Mouse (Mus musculus) layer of hippocampus, adult 9-10 months (tissue): Measurements from ENCODE around the gene P4hb.
"Not testable (repeated sequence)": the region's sequence is repeated elsewhere in the genome, so short reads cannot be mapped to it uniquely, and the experiment has no call there.

Experiments
- DNase-seq: peaks from one replicate; pipeline ENCODE4 v3.0.0; 2022; ENCODE audit warnings: low spot score

Gene P4hb

DNA sequence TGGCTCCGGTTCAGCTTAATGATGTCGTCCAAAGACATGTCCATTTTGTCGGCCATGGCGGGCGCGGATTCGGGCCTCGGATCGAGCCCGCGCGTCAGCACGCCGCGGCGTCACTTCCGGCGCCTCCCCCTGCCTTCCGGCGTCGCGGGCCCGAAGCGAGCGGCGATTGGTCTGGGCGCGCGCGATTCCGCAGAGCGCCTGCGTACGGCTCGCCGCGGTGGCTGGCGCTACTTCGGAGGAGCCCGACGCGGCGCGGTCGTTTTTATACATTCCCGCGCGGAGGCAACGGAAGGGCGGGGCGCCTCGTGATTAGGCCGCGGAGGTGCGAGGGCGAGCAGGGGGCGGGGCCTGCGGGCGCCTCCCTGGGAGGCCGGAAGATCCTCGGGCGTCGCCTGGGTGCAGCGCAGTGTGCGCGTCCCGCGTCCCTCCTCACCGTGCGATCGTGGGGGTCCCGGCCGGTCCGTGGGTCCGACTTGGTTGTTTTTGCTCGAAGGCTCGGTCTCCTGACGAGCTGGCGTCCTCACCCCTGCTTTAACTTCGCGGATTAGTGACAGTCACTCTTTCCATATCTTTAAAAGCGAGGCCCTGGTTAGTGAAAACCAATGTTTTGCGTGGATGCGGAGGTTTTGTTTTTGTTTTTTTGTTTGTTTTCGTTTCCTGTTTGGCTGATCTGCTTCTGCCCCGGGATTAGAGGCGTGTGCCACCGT lies 25.4 kb upstream of the P4hb start, which contains the start of the genes Alyref and Anapc11:
Alyref (minus strand) TSS at position 83 of the 707 bp plus-strand sequence.
Anapc11 (plus strand) TSS at position 139 of the 707 bp plus-strand sequence.
- DNase-seq, result peak; percentile 50

DNA sequence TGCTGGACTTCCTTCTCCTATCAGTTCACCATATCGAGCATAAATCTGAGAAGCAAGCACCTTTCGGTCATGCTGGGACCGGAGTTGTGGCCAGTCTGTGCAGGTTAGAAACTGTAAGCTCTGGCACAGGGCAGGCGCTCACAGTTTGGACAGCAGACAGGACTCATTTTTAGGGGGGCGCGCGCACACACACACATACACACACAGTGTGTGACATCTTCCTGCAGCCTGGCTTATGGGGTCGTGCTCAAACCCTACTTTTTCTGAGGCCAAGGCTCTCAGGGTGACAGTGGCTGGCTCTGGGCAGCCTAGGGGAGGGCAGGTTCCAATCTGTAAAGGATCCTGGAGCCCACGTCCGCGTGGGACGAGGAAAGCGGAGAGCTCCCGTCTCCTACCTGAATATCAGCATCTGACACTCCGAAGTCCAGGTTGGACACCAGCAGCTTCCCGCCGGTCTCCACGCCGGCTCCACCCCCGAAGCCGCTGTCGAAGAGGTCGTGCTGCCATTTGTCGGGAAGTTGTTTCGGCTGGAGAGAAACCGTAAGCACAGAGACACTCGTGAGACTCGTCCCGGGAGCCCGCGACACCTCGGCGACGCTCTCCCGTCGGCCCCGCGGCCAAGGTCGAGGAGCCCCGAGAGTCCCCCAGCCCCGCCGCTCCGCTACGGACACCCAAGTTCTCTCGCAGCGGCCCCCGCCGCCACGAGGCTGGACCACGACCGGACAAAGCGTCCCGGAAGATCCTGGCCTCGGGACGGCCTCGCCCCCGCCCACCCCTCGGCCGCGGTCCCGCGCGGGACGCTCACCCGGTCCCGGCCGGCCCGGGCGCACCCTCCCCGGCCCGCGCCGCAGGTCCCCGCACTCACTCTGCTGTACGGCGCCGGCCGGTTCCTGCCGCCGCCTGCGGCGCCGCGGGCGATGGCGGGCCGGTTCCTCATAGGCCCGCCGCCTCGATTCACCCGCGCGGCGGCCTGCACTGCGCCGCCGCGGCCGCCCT lies 24.5 kb upstream of the P4hb start:
- DNase-seq, result no peak

DNA sequence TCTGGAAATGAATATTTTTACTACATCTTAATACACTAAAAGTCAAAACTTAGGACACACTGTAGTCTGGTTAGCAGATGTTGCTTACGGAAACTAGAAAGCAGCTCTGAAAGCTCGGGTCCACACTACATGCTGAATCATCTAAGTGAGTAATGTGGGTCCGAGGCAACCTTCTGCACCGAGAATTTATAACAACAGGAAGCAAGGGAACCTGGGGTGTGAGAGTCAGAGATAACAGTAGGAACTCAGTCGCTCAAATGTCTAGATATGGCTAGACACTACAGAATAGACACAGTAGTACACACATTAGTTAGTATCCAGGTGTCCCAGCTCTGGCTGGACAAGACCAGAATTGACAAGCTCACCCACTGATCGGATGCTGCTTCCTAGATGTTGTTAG lies 15.5 kb upstream of the P4hb start:
- DNase-seq, result no peak

DNA sequence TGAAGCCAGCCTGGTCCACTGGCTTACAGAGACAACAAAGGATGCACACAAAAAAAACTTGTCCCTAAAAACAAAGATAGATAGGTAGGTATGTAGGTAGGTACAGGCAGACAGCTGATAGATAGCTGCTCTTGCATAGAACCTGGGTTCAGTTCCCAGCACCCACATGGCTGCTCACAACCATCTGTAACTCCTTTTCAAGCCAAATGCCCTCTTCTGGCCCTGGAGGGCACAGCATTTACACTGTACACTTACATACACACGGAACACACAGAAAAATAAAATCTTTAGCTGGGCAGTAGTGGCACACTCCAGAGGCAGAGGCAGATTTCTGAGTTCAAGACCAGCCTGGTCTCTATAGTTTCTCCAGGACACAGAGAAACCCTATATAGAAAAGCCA lies 10.9 kb upstream of the P4hb start:
- no peak for DNase-seq

DNA sequence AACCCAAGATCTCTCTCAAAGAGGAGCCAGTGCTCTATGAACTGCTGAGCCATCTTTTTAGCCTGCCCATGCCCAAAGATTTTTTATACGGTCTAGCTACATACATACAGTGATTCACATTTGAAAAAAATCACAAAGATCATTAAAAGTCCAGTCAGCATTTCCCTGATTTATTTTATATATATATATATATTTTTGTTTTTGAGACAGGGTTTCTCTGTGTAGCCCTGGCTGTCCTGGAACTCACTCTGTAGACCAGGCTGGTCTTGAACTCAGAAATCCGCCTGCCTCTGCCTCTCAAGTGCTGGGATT lies 9.9 kb upstream of the P4hb start:
- not testable (repeated sequence) for DNase-seq

DNA sequence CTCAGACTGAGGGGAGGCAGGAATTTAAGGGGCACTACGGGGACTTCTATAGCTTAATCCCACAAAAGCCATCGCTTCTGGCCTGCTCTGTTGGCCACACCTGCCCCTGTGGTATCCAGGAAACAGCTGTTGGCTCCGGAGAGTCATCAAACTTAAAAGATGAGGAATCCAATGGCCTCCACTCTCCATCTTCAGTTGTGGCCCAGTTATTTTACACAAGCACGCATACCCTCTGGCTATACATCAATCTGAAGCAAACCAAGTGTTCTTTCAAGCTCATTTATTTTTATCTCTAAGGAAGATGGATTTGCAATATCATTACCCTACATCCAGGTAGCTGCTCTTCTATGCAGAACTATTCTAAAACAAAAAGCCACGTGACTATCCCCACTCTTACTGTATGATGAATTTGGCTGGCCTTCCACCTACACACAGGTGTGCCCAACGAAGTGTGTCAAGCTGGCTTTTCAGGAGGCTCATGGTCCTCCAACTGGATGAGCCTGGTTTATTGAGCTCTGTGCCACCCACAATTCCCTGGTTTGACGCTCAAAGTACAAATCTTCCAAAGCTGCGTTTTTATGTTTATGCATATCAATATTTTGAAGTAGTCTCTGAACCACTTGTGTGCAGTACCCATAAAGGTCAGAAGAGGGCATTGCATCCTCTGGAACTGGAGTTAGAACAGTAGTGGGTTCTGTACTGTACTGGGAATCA lies 9.4 kb upstream of the P4hb start:
- no peak for DNase-seq

DNA sequence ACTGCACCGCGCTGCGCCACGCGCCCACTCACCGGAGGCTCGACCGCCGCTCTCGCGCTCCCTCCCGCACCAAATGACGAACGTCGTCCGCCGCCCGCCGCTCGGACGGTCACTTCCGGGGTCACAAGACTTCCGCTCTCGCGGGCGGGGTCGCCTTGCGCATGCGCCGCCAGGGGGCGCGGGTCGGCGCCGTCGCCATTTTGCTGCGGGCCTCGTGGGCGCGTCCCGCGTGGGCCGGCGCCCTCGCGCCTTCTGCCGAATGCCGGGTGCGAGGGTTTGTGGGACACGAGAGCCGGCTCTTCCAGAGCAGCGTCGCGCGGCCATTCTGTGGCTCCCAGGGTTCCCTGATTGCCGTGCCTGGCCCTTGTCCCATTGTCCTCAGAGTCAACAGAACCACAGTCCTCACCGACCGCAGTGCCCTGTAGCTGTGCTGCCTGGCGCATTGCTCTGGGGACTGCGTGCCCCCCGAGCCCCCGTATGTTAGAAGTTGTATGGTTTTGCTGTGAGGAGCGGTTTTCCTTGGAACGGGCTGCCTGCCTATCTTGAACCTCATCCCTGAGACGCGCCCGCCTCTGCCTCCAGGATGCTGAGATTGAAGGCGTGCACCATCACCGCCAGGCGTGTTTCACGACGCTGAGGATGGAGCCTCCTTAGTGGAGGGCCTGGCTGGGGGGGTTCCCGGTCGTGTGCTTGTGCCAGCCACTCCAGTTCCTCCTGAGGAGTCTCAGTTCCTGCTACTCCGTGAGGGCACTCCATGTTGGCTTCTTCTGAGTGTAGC lies 8.6 kb upstream of the P4hb start, which contains the start of gene Arhgdia:
Arhgdia (minus strand) TSS at position 135 of the 778 bp plus-strand sequence.
- DNase-seq, result peak; percentile 63

DNA sequence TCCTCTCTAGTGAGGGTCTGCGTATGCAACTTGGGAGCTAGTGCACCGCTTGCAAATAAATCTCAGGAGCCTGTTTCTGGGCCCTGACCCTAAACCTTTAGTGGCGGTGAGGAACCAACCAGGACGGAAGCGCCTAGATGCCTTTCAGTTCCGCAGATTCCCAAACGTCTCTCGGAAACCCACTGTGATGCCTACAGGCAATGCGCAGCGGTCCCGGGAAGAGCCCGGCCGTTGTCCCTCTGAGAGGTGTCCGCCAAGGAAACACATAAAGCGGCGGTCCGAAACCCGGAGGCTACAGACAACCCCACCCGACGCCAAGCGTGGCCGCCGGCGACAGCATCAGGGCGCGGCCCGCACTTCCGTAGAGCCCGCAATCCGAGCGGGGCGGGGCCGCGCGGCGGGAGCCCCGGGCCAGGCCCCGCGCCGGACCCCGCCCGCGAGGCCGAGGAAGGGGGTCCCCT lies 7.8 kb upstream of the P4hb start:
- DNase-seq, result no peak

DNA sequence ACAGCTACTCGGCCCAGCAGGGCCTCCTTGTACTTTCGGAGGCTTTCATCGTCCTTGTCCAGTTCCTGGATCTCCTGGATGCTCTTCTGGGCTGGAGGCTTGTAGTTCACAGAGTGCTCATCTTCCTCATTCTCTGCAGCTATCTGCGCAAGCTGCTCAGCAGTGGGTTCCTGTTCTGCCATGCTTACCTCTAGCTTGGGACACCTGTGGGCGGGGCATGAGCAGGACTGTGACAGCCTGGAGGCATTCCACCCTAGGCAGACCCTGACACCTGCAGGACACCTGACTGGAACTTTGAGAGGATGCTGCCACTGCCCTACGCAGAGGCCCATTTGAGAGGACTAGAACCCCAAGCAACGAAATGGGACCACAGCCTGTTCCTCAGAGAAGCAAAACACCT lies 7.1 kb upstream of the P4hb start:
- DNase-seq, result no peak

DNA sequence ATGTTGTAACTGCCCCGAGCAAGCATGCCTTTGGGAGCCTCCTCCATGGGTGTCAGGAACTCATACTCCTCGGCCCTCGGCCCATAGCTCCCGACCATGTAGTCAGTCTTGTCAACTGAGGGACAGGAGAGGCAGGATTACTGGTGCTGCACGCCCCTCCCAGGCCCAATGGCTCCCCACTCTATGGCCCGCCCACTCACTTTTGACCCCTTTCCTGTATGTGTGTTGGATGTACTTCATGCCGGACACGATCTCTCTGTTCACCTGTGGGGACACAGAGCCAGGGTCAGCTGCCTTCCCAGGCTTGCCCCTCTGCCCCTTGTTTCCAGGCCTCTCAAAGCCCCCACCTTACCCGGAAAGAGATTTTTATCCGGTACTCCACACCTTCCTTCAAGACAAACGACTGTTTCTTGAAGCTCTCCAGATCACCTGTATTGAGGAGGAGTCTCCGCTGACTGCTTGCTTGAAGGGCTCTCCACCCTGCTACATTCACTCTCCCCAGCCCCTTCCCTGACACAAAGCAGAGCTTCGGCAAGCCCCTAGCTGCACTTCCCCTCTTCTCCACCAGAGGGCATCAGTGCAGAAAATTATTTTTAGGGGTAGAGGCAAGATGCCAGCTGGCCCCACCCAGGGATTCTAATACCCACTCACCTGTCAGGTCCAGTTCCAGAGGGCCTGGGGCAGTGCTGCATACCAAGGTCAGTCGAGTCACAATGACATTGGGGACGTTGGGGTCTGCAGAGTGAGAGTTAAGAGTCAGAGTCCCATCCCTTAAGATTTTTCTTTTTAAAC lies 6.5 kb upstream of the P4hb start:
- no peak for DNase-seq

DNA sequence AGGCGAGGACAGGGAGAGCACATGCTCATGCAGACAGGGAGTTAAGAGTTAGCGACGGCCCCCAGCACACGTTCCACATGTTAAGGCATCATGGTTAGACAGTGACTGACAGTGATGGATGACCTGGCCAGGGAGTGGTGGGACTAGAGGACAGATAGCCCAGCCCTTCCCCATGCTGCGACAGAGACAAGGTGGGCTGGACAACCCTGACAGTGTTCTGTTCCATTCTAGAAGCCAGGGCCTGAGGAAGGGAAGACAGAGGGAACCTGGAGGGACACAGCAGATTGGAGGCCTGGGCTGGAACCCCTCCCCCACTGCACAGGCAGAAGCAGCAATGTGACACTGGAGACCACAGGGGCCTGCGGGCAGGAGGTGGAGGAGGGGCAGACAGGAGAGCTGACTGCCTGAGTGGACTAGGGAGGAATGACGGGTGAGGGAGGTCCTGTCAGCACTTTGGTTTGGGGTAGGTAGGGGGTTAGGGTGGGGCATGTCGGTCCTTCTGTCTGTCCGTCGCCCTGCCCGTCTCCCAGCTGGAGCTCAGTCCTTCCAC lies 5.7 kb upstream of the P4hb start:
- no peak for DNase-seq

DNA sequence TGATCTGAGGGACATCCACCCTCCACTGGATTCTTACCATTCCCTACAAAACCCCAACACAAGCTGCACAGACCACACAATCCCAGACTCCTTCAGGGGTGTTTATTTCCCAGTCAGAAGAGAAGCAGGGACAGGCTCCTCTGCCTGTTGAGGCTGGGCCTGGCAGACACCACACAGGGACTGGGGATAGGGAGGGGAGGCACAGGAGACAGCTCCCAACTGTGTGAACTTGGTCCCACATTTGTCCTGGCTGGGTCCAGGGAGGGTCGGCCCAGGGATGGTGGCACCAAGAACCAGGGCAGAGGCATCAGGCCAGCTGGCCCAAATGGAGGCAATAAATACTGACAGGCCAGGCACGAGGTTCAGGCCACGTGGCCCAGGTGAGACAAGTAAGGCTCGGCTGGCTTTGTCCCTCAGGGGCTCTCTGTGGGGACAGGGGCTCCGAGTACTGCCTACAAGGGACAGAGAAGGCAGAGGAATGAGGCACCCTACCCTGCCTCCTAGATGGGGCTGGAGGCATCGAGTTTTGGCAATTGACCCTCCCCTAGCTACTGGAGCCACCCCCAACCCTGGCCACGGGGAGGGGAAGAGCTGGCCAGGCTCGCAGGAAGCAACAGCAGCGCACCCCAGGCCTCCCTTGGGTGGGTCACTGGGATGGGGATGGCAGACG lies 5.1 kb upstream of the P4hb start:
- DNase-seq, result no peak

DNA sequence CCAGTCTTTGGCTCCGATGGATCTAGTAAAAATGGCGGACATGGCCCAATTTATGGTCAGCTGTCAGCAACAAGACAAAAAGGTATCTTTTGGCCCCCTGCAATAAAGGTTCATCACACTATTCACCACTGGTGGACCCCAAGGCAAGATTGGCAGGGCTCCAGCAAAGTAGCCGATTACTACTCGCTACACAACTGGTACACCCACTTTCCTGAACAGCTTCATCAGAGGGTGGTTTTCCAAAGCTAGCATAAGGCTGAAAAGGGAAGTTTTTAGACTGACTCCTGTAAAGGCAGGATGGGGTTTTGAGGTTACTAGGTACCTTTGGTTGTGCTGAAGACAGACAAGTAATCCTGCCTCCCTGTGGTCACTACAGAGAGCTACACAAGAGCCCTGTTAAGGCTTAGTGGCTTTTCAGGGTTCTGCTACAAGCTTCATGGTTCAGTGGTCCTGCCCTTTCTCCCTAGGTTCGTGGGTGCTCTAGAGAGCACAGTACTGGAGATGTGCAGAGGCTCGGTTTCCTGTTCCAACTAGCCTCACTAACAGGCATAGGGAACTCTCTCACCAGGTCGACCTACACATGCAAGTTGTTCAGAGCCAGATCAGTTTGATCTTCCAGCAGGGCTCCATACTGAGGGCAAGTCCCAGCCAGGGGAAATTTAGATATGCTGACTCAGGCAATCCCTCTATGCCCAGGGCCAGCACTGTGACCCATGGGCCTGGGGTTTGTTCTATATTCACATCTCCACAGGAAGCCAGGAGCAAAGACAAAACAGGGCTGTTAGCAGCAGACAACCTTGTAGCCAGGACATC lies 4.4 kb upstream of the P4hb start:
- DNase-seq, result no peak

DNA sequence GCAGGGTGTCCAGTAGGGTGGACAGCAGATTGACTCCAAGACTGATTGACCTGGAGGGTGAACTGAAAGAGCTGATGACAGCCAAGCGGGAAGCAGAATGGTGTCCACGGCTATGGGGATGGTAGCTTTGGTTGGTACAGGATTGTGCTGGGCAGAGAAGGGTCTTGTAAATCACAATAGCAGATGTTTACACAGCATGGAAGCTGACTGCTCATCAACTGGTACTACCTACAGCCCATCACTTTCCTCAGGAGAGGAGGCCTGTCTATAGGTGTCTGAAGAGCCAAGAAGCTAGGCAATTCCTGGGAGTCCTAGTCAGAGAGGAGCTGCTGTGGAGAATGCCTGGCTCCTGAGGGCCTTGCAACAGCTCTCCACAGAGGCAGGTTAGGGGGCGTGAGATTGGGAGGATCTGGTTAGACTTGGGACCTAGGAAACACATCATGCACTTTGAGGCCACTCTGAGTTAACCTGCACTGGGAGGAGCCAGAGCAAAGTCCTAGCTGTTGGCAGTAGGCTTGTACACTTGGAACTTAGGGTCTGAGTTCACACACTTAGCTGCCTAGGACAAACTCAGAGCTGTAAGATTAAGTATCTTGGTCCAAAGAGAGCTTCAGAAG lies 3.4 kb upstream of the P4hb start:
- DNase-seq, result no peak

DNA sequence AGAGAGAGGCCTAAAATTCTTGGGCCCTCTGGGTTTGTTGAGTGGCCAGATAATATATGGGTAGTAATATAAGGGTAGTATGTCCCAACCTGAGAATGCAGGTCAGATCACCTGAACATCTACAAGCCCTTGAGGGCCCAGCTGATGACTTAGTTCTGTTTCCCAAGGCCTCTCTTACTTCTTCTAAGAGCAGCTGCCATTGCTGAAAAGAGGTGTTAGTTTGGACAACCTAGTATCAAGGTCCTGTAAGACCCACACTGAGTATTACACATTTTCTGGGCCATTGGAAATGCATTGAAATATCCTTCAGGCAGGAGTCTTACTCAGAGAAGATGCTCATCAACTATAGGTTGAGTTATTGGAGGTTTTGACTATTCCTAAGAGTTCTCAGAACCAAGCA lies 2.9 kb upstream of the P4hb start:
- DNase-seq, result no peak

DNA sequence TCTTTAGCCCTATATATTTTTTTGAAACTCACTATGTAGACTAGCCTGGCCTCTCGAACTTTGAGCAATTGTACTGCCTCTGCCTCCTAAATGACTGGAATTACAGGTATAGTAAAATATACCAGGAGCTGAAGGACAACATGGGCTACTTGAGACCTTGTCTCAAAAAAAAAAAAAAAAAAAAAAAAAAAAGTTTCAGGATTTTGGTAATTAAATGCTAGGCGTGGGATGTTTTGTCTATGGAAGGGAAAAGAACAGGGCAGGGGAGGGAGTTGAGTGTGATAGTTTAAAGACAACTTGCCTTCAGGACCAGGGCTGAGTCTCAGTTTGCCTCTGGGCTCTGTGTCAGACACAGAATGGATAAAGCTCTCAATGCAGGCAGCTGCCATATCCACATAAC lies 2.0 kb upstream of the P4hb start:
- DNase-seq, result no peak

DNA sequence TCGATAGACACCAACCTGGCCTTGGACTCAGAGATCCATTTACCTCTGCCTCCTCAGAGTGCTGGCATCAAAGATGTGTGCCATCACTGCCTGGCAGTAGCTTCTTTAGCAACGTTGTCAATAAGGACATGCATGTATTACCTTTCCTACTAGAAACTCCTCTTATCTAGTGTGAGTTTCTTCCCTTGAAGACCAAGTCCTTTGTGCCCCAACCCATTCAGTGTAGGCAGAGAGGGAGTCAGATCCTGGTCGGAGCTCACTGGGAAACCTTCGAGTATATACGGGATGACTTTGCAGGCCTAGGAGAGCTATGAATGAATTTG lies 1.2 kb upstream of the P4hb start:
- no peak for DNase-seq

DNA sequence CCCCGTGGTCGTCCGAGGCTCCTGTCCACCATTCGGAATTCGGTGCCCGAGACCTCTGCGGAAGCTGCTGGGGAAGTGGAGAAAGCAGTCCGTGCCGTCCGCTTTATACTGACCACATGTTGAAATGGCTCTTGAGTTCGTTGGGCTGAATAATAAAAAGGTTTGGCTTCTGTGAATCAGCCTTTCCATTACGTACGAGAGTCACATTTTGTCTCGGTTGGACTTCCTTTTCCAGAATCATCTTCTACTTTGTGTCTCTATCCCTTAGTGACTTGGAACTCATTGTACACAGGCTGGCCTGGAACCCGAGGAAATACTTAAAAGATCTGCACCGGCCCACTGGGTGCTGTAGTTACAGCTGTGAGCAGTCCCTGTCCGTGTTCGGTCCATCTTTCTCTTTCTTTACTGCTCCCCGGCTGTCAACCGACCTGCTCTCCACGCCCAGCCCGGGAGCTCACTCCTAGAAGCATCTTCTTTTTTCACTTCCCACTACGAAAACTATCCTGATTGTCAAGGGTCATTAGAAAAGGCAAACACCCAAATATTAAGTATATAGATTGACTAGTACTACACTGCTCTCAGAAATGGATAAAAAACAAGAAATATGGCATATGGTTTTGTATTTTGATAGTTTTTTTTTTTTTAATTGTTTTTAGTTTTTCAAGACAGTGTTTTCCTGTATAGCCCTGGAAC lies 678 bp upstream of the P4hb start:
- no peak for DNase-seq
